Mouse (Mus musculus) heart, adult 2 months (tissue): ENCODE data around the gene Arhgdig. TPM values are rescaled to one million over a fixed set of nuclear protein-coding genes. Genes with fewer than 3 reads are reported as not detected.

ENCODE experiments used
- DNase-seq, 2 experiments: peaks; one replicate each; pipeline ENCODE4 v3.0.0; 2021
- H3K27ac ChIP-seq: fragments of 200-600 bp; 2 replicates; pipeline ENCODE4 v1.8.1; 2022
- H3K27me3 ChIP-seq: fragments of 200-500 bp; 2 replicates; pipeline ENCODE4 v1.6.1; 2012; ENCODE audit warnings: mild to moderate bottlenecking, low read length, inconsistent platforms, mixed read lengths; ENCODE audit not compliant: control insufficient read depth, insufficient read depth
- H3K36me3 ChIP-seq: fragments of 200-500 bp; 2 replicates; pipeline ENCODE4 v1.6.1; 2012; ENCODE audit warnings: low read length, inconsistent platforms; ENCODE audit not compliant: control insufficient read depth, insufficient read depth
- H3K4me1 ChIP-seq: fragments of 200-500 bp; 2 replicates; pipeline ENCODE4 v1.6.1; 2011; ENCODE audit warnings: low read length; ENCODE audit not compliant: control insufficient read depth, insufficient read depth
- H3K4me3 ChIP-seq: fragments of 200-600 bp; 2 replicates; pipeline ENCODE4 v1.8.1; 2022
- H3K79me2 ChIP-seq: fragments of 200-500 bp; replicated peaks from 2 replicates; pipeline ENCODE4 v1.6.1; 2012; ENCODE audit warnings: mild to moderate bottlenecking, inconsistent platforms, low read length, moderate library complexity, mixed read lengths; ENCODE audit not compliant: control insufficient read depth, insufficient read depth
- H3K9ac ChIP-seq: fragments of 200-500 bp; 2 replicates; pipeline ENCODE4 v1.6.1; 2012; ENCODE audit warnings: low read depth, mild to moderate bottlenecking, control low read depth, inconsistent platforms, low read length, mixed read lengths
- CTCF ChIP-seq: fragments of 200-600 bp; IDR thresholded peaks from 2 replicates; pipeline ENCODE4 v1.8.1; 2022; ENCODE audit warnings: antibody characterized with exemption, mild to moderate bottlenecking, moderate library complexity
- EP300 ChIP-seq: fragments of 200-500 bp; IDR thresholded peaks from 2 replicates; pipeline ENCODE4 v1.6.1; 2011; ENCODE audit warnings: low read depth, low read length, control low read depth; ENCODE audit not compliant: insufficient read depth
- POLR2A ChIP-seq: fragments of 200-500 bp; IDR thresholded peaks from 2 replicates; pipeline ENCODE4 v1.6.1; 2011; ENCODE audit warnings: mild to moderate bottlenecking, low read depth, low read length, control low read depth; ENCODE audit not compliant: insufficient read depth
- WGBS: fragments of 180-500 bp; shearing (Covaris S2); methylation state at CpG from one replicate; pipeline ENCODE4 v1.1.7; 2018; 5-methylcytosine and 5-hydroxymethylcytosine counted together
- intact Hi-C: fragments of 180-260 bp; cut with DNase I; formaldehyde crosslinking; loops from one replicate; pipeline ENCODE4 v1.15.1; 2025
- polyA plus RNA-seq: library from polyadenylated mRNA; depleted of rRNA; stranded (reverse); fragments of >200 nt; gene quantifications from 2 replicates; pipeline ENCODE4 v1.2.3, GENCODE M21; 2012
- total RNA-seq, 2 experiments: library from RNA; stranded (reverse); gene quantifications; 2 replicates each; pipeline ENCODE4 v1.2.3; 2021

Gene Arhgdig
- total and polyA plus RNA-seq, 3 experiments, result 0.36 to 1.5 (median 0.47) TPM

DNA sequence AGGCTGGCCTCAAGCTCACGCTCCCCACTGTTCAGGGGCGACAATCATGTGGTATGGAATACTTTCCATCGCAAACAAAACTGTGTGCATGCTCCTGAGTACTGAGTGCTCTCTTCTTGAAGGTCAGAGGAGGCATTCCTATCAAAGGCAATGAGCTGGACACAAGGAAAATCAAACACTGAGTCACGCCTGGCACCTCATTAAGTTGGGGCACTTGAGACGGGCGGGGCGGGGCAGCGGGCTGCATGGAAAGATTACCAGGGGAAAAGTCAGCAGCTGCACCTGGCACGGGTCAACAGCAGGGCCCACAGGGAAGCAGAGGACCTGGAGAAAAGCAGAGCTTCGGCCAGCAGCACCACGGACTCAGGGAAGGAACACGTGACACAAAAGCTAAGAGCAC, 17.6 kb upstream of the Arhgdig start:
- Histone ChIP-seq H3K79me2 (0 out of 2 replicates have a peak, but pooled peaks cover 3% of the 10 kb centered on the region), H3K27me3 (no peaks in the 10 kb centered on the region), H3K4me1 (peaks cover 2% of the 10 kb centered on the region; the same call in 1 of the 2 replicates), H3K4me3 (no peak overlapping the region), H3K9ac (no peak overlapping the region), H3K36me3 (no peaks in the 10 kb centered on the region), H3K27ac (no peak overlapping the region)
- DNase-seq, result no peak
- 66% methylated on average over 12 of the region's 12 CpGs for WGBS
- intact Hi-C loops, result no loop called here
- TF ChIP-seq EP300, result no peak
- TF ChIP-seq CTCF, result no peak
- TF ChIP-seq POLR2A, result no peak

DNA sequence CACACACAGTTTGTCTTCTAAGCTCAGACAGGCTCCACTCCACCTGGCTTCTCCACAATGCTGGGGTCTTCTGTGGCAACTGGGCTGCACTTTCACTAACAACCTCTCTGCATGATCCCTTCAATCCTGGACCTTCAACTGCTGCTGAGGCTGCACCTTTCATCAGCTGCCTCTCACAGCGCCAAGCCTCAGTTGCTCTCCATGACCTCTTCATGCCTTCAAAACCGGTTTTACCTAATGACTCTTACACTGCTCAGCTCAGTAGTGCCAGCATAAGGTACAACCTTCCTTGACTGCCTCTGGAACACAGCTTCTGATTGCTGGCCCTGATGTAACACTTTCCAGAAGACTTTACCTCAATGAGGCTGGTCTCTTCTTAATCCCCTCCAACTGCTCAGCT, 13.9 kb upstream of the Arhgdig start:
- peaks cover 2% of the 10 kb centered on the region; the same call in 1 of the 2 replicates for H3K4me1 ChIP-seq
- intact Hi-C loops, result no loop called here
- no peak overlapping the region for H3K27ac ChIP-seq
- WGBS, result 71% methylated on average over 2 of the region's 2 CpGs
- no peaks in the 10 kb centered on the region for H3K36me3 ChIP-seq
- no peaks in the 10 kb centered on the region for H3K27me3 ChIP-seq
- TF ChIP-seq EP300 (no peak), POLR2A (no peak), CTCF (no peak)
- no peak overlapping the region for H3K9ac ChIP-seq
- no peak for DNase-seq
- no peaks in the 10 kb centered on the region for H3K79me2 ChIP-seq
- no peak overlapping the region for H3K4me3 ChIP-seq

GRCm38 (mm10) chr17:26212681-26213080, 5.1 kb upstream of the Arhgdig start:
- H3K27ac ChIP-seq, result no peak overlapping the region
- 78% methylated on average over 11 of the region's 11 CpGs for WGBS
- no peaks in the 10 kb centered on the region for H3K79me2 ChIP-seq
- no peak for TF ChIP-seq POLR2A
- no peak for TF ChIP-seq CTCF
- no peak for TF ChIP-seq EP300
- no peaks in the 10 kb centered on the region for H3K36me3 ChIP-seq
- H3K9ac ChIP-seq, result no peak overlapping the region
- DNase-seq, result no peak
- H3K27me3 ChIP-seq, result no peaks in the 10 kb centered on the region
- intact Hi-C loops, result no loop called here
- H3K4me3 ChIP-seq, result no peak overlapping the region
- no peaks in the 10 kb centered on the region for H3K4me1 ChIP-seq

DNA sequence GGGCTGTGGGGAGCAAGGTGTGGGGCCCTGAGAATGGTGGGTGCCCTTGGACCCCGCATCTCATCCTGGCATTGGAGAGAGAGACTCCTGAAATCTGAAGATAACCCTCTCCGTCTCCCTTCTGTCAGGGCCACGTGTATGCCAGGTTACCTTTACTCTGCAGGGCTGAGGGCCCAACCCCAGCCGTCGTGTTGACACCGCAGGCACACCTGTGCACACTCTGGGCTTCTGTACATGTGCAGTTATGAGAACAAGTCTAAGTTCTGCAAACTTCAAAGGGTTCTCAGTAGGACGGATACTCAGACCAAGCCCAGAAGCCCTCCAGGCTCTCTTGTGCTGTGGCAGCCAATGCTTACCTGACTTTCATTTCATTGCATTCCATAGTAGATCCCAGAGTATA, 4.7 kb upstream of the Arhgdig start:
- H3K9ac ChIP-seq, result no peak overlapping the region
- no peaks in the 10 kb centered on the region for H3K79me2 ChIP-seq
- no peak overlapping the region for H3K4me3 ChIP-seq
- WGBS, result 87% methylated on average over 7 of the region's 7 CpGs
- no peaks in the 10 kb centered on the region for H3K4me1 ChIP-seq
- intact Hi-C loops, result no loop called here
- TF ChIP-seq CTCF (no peak), POLR2A (no peak), EP300 (no peak)
- no peak overlapping the region for H3K27ac ChIP-seq
- H3K36me3 ChIP-seq, result no peaks in the 10 kb centered on the region
- DNase-seq, result no peak
- H3K27me3 ChIP-seq, result no peaks in the 10 kb centered on the region

DNA sequence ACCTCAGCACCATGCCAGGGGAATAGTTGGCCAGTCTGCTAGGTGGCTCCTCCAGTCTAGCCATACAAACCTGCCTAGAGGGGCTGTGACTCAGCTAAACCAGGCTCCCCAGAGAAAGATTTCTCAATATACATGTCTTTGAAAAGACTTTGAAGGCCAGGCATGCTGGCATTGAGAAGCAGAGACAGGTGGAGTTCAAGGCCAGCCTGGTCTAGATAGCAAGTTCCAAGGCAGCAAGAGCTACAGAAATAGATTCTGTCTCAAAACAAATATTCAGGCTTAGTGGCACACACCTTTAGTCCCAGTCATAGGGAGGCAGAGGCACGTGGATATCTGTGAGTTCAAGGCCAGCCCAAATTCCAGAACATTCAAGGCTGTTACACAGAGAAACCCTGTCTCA, 1.2 kb downstream of the Arhgdig start:
- Histone ChIP-seq H3K9ac (no peak overlapping the region), H3K27me3 (peaks cover 4% of the 10 kb centered on the region; the same call in 1 of the 2 replicates), H3K79me2 (no peaks in the 10 kb centered on the region), H3K36me3 (no peaks in the 10 kb centered on the region), H3K4me1 (0 out of 2 replicates have a peak, but pooled peaks cover 1% of the 10 kb centered on the region), H3K4me3 (no peak overlapping the region), H3K27ac (no peak overlapping the region)
- intact Hi-C loops, result no loop called here
- 47% methylated on average over 1 of the region's 1 CpGs for WGBS
- DNase-seq, result no peak
- no peak for TF ChIP-seq POLR2A
- TF ChIP-seq CTCF, result no peak
- no peak for TF ChIP-seq EP300

GRCm38 (mm10) chr17:26204766-26205165, 2.8 kb downstream of the Arhgdig start:
- Histone ChIP-seq H3K4me3 (no peak overlapping the region), H3K27ac (no peak overlapping the region), H3K36me3 (no peaks in the 10 kb centered on the region), H3K9ac (no peak overlapping the region), H3K27me3 (peaks cover 4% of the 10 kb centered on the region; the same call in 1 of the 2 replicates), H3K79me2 (no peaks in the 10 kb centered on the region), H3K4me1 (0 out of 2 replicates have a peak, but pooled peaks cover 1% of the 10 kb centered on the region)
- DNase-seq, result no peak
- no peak for TF ChIP-seq POLR2A
- TF ChIP-seq EP300, result no peak
- no peak for TF ChIP-seq CTCF
- WGBS, result 46% methylated on average over 11 of the region's 11 CpGs
- intact Hi-C loops, result no loop called here
